Mouse (Mus musculus): Measurements from ENCODE around the gene Gm10322. TPM values are rescaled to one million over a fixed set of nuclear protein-coding genes. Genes with fewer than 3 reads are reported as not detected.

Gm10322 gene
- total and polyA plus RNA-seq, 3 experiments, result not detected

GRCm38 (mm10) chr10:59617776-59618175 is 1.9 kb downstream of the Gm10322 start:
- no peak for TF ChIP-seq CTCF (IDR thresholded peaks at IDR 0.05)
- TF ChIP-seq POLR2A (IDR thresholded peaks at IDR 0.05; ENCODE audit: insufficient read depth, low read depth, low read length), result no peak
- TF ChIP-seq EP300 (IDR thresholded peaks at IDR 0.05; ENCODE audit: insufficient read depth, low read depth, low read length), result no peak
- no peak overlapping the region for H3K27ac ChIP-seq
- intact Hi-C loops (cut with DNase I), result loop anchor here (2.0 to 5.0 kb wide), 4 partner anchors 85 to 175 kb away; partner anchors contain the start of genes Micu1 and Oit3
- no peak overlapping the region for H3K4me3 ChIP-seq
- WGBS, result 92% methylated on average over 7 of the region's 7 CpGs
- H3K79me2 ChIP-seq (replicated peaks; ENCODE audit: control insufficient read depth, insufficient read depth, low read length), result 0 out of 2 replicates have a peak, but pooled peaks cover 1% of the 10 kb centered on the region
- H3K9ac ChIP-seq (ENCODE audit: low read depth, low read length), result no peak overlapping the region
- peaks cover 7% of the 10 kb centered on the region for H3K4me1 ChIP-seq (ENCODE audit: control insufficient read depth, insufficient read depth, low read length)
- H3K27me3 ChIP-seq (ENCODE audit: control insufficient read depth, insufficient read depth, low read length), result no peaks in the 10 kb centered on the region
- DNase-seq, result no peak
- H3K36me3 ChIP-seq (ENCODE audit: control insufficient read depth, insufficient read depth, low read length), result no peaks in the 10 kb centered on the region

GRCm38 (mm10) chr10:59621355-59621754 is 5.5 kb downstream of the Gm10322 start:
- no peaks in the 10 kb centered on the region for H3K36me3 ChIP-seq (ENCODE audit: control insufficient read depth, insufficient read depth, low read length)
- no peak overlapping the region for H3K4me3 ChIP-seq
- H3K27me3 ChIP-seq (ENCODE audit: control insufficient read depth, insufficient read depth, low read length), result no peaks in the 10 kb centered on the region
- 36% methylated on average over 10 of the region's 10 CpGs for WGBS
- no peaks in the 10 kb centered on the region for H3K4me1 ChIP-seq (ENCODE audit: control insufficient read depth, insufficient read depth, low read length)
- intact Hi-C loops (cut with DNase I), result no loop called here
- DNase-seq, result no peak
- H3K27ac ChIP-seq, result no peak overlapping the region
- H3K9ac ChIP-seq (ENCODE audit: low read depth, low read length), result no peak overlapping the region
- TF ChIP-seq POLR2A (IDR thresholded peaks at IDR 0.05; ENCODE audit: insufficient read depth, low read depth, low read length) (no peak), CTCF (IDR thresholded peaks at IDR 0.05) (no peak), EP300 (IDR thresholded peaks at IDR 0.05; ENCODE audit: insufficient read depth, low read depth, low read length) (no peak)
- H3K79me2 ChIP-seq (replicated peaks; ENCODE audit: control insufficient read depth, insufficient read depth, low read length), result no peaks in the 10 kb centered on the region

GRCm38 (mm10) chr10:59623496-59623895 is 7.6 kb downstream of the Gm10322 start:
- intact Hi-C loops (cut with DNase I), result no loop called here
- 23% methylated on average over 5 of the region's 5 CpGs for WGBS
- no peak overlapping the region for H3K4me3 ChIP-seq
- TF ChIP-seq CTCF (IDR thresholded peaks at IDR 0.05) (no peak), EP300 (IDR thresholded peaks at IDR 0.05; ENCODE audit: insufficient read depth, low read depth, low read length) (no peak), POLR2A (IDR thresholded peaks at IDR 0.05; ENCODE audit: insufficient read depth, low read depth, low read length) (no peak)
- no peak overlapping the region for H3K27ac ChIP-seq
- H3K9ac ChIP-seq (ENCODE audit: low read depth, low read length), result no peak overlapping the region
- no peaks in the 10 kb centered on the region for H3K4me1 ChIP-seq (ENCODE audit: control insufficient read depth, insufficient read depth, low read length)
- H3K79me2 ChIP-seq (replicated peaks; ENCODE audit: control insufficient read depth, insufficient read depth, low read length), result no peaks in the 10 kb centered on the region
- H3K36me3 ChIP-seq (ENCODE audit: control insufficient read depth, insufficient read depth, low read length), result no peaks in the 10 kb centered on the region
- no peaks in the 10 kb centered on the region for H3K27me3 ChIP-seq (ENCODE audit: control insufficient read depth, insufficient read depth, low read length)
- no peak for DNase-seq

- 71% methylated on average over 17 of the region's 17 CpGs for WGBS
- Histone ChIP-seq H3K9ac (ENCODE audit: low read depth, low read length) (no peak overlapping the region), H3K79me2 (replicated peaks; ENCODE audit: control insufficient read depth, insufficient read depth, low read length) (no peaks in the 10 kb centered on the region), H3K4me3 (no peak overlapping the region), H3K27me3 (ENCODE audit: control insufficient read depth, insufficient read depth, low read length) (no peaks in the 10 kb centered on the region), H3K4me1 (ENCODE audit: control insufficient read depth, insufficient read depth, low read length) (no peaks in the 10 kb centered on the region), H3K27ac (no peak overlapping the region), H3K36me3 (ENCODE audit: control insufficient read depth, insufficient read depth, low read length) (no peaks in the 10 kb centered on the region)
- intact Hi-C loops (cut with DNase I), result no loop called here
- TF ChIP-seq CTCF (IDR thresholded peaks at IDR 0.05) (no peak), EP300 (IDR thresholded peaks at IDR 0.05; ENCODE audit: insufficient read depth, low read depth, low read length) (no peak), POLR2A (IDR thresholded peaks at IDR 0.05; ENCODE audit: insufficient read depth, low read depth, low read length) (no peak)
- no peak for DNase-seq
These were observed 13.0 kb downstream of the Gm10322 start for GRCm38 (mm10) chr10:59628641-59629505.

GRCm38 (mm10) chr10:59629506-59629782 is 13.6 kb downstream of the Gm10322 start:
- Histone ChIP-seq H3K4me1 (ENCODE audit: control insufficient read depth, insufficient read depth, low read length) (no peaks in the 10 kb centered on the region), H3K36me3 (ENCODE audit: control insufficient read depth, insufficient read depth, low read length) (no peaks in the 10 kb centered on the region), H3K27me3 (ENCODE audit: control insufficient read depth, insufficient read depth, low read length) (no peaks in the 10 kb centered on the region), H3K79me2 (replicated peaks; ENCODE audit: control insufficient read depth, insufficient read depth, low read length) (no peaks in the 10 kb centered on the region), H3K27ac (no peak overlapping the region), H3K4me3 (no peak overlapping the region), H3K9ac (ENCODE audit: low read depth, low read length) (no peak overlapping the region)
- 86% methylated on average over 4 of the region's 4 CpGs for WGBS
- intact Hi-C loops (cut with DNase I), result no loop called here
- TF ChIP-seq EP300 (IDR thresholded peaks at IDR 0.05; ENCODE audit: insufficient read depth, low read depth, low read length) (no peak), CTCF (IDR thresholded peaks at IDR 0.05) (no peak), POLR2A (IDR thresholded peaks at IDR 0.05; ENCODE audit: insufficient read depth, low read depth, low read length) (no peak)
- DNase-seq, result no peak

GRCm38 (mm10) chr10:59636048-59636447 is 20.2 kb downstream of the Gm10322 start:
- intact Hi-C loops (cut with DNase I), result no loop called here
- Histone ChIP-seq H3K4me3 (no peak overlapping the region), H3K79me2 (replicated peaks; ENCODE audit: control insufficient read depth, insufficient read depth, low read length) (no peaks in the 10 kb centered on the region), H3K4me1 (ENCODE audit: control insufficient read depth, insufficient read depth, low read length) (no peaks in the 10 kb centered on the region; the same call in none of the 2 replicates), H3K27me3 (ENCODE audit: control insufficient read depth, insufficient read depth, low read length) (no peaks in the 10 kb centered on the region), H3K27ac (no peak overlapping the region), H3K9ac (ENCODE audit: low read depth, low read length) (no peak overlapping the region), H3K36me3 (ENCODE audit: control insufficient read depth, insufficient read depth, low read length) (no peaks in the 10 kb centered on the region)
- WGBS, result 91% methylated on average over 2 of the region's 2 CpGs
- TF ChIP-seq POLR2A (IDR thresholded peaks at IDR 0.05; ENCODE audit: insufficient read depth, low read depth, low read length) (no peak), CTCF (IDR thresholded peaks at IDR 0.05) (no peak), EP300 (IDR thresholded peaks at IDR 0.05; ENCODE audit: insufficient read depth, low read depth, low read length) (no peak)
- DNase-seq, result no peak
